Mouse (Mus musculus): ENCODE results near the gene Toe1. TPM values are rescaled to one million over a fixed set of nuclear protein-coding genes. Genes with fewer than 3 reads are reported as not detected.
"Not testable (repeated sequence)": the region's sequence is repeated elsewhere in the genome, so short reads cannot be mapped to it uniquely, and the experiment has no call there.

The Toe1 gene
- polyA plus RNA-seq (2012; ENCODE audit: insufficient read depth, insufficient read length, missing spikeins), result 6.0 and 7.8 TPM in 2 replicates

DNA sequence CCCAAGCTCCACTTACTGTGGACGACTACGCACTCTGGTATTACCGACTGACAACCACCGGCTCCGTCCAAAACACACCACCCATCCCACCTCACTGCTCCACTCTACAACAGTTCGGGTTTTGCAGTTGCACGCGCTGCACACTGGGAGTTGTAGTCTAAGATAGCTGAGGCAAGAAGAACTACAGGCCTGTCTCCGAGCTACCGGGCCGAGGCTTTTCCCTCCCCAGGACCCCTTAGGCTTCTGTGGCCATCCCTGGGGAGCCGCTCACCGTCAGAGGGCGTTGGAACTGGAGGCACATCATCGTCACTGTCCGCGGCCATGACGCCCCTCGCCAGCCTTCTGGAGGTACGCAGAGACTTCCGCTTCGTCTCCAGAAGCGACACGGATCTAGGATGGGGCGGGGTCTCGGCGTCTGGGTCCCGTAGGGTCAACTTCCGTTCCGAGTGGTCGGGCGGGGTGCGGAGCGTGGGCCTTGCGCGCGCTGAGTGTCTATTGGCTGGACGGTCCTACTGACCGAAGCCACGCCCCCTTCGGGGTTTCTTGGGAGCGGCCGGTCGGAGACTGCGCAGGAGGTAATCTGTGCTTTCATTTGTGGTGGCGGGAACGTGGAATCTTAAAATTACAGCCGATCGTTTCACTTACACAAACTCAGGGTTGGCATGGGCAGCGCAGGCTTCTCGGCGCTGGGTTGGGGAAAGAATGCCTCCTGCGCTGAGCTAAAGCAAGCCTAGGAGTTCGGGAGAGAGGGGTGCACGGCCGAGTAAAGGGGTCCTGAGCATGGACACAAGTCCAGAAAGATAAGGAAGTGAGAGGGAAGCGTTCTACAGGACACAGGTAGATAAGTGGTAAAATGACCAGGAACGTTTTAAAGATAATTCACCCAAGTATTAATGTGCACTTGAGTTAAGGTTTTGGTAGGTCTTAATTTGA lies at the start of gene Toe1, which contains the start of gene Mutyh:
TSS of gene Toe1 (minus strand) at position 444 of the 933 bp plus-strand sequence.
TSS of gene Mutyh (plus strand) at position 527 of the 933 bp plus-strand sequence.
- Histone ChIP-seq H3K27ac (replicated peaks; ENCODE audit: low read depth, low read length) (peak within 1 kb of the TSS; percentile 71), H3K4me3 (ENCODE audit: insufficient read depth, low read depth, low read length) (peak within 1 kb of the TSS; percentile 71), H3K4me1 (ENCODE audit: control insufficient read depth, insufficient read depth, insufficient read length, low read length) (no peaks in the 10 kb centered on the region)

DNA sequence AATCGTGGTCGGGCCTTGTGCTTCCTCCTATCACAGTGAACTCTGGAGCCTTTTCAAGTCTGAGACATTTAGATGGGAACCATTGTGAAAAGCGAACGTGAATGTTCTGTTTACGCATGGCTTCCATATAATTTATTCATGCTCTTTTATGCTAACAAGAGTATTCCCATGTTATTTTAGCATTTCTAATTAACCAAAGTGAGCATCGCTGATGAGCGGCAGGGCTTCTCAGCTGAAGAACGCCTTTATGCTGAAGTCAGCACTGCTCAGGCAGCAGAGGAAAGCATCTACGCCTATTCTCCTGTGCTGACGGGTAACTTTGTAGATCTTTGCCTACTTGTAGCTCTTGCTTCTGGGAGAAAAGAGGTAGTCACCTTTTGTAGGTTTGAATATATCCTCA lies 49.8 kb upstream of the Toe1 start:
- Histone ChIP-seq H3K4me1 (ENCODE audit: control insufficient read depth, insufficient read depth, insufficient read length, low read length) (no peaks in the 10 kb centered on the region), H3K27ac (replicated peaks; ENCODE audit: low read depth, low read length) (no peak overlapping the region), H3K4me3 (ENCODE audit: insufficient read depth, low read depth, low read length) (no peak overlapping the region)

DNA sequence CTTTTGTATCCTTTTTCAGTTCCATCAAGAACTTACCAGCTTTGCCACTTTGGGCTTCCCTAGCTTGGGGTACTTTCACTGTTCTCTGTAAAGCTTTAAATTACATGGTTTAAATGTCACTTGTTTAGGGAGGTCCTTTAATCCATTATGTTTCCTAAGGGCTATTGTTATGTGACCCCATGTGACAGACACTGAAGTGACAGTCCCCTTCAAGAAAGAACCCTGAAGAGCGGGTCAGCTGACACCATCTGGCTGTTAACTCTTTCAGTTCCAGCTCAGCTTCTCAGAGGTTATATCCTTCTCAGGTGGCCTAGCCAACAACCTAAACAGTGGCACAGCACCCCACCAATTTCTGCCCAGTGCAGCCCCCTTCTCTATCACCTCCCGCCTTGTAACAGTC lies 46.8 kb upstream of the Toe1 start:
- no peak overlapping the region for H3K27ac ChIP-seq (replicated peaks; ENCODE audit: low read depth, low read length)
- H3K4me1 ChIP-seq (ENCODE audit: control insufficient read depth, insufficient read depth, insufficient read length, low read length), result no peaks in the 10 kb centered on the region
- no peak overlapping the region for H3K4me3 ChIP-seq (ENCODE audit: insufficient read depth, low read depth, low read length)

DNA sequence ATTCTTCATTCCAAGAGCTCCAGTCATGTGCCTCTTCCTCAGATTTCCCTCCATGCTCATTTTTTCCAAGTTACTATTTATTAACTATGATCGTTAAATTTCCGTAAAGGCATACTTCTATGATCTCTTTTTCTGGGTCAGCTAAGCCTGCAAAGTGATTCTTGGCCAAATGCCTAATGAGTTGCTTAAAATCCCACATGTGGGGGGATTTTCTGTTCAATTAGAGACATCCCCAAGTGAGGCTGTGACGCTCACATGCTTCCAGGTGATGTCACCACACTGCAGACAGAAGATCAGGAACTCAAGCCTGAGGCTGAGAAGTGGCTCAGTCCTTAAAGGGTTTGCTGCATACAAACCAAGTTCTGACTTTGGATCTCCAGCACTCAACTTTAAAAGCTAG lies 42.5 kb upstream of the Toe1 start:
- Histone ChIP-seq H3K4me3 (ENCODE audit: insufficient read depth, low read depth, low read length) (no peak overlapping the region), H3K27ac (replicated peaks; ENCODE audit: low read depth, low read length) (no peak overlapping the region), H3K4me1 (ENCODE audit: control insufficient read depth, insufficient read depth, insufficient read length, low read length) (no peaks in the 10 kb centered on the region)

DNA sequence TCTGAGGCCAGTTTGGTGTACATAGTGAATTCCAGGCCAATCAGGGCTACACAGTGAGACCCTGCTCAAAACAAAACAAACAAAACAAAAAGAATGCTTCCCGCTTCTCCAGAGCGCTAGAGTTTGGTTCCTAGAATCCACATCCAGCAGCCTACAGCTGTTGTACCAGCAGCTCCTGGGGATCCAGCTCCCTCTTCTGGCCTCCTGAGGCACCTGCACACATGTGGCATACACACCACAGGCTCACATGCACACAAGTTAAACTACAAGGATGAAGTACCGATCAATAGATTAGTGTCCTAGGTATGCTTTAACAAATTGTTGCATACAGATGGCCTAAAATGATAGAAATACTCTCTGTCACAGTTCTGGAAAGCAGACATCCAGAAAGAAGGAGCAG lies 36.9 kb upstream of the Toe1 start:
- no peaks in the 10 kb centered on the region for H3K4me1 ChIP-seq (ENCODE audit: control insufficient read depth, insufficient read depth, insufficient read length, low read length)
- H3K27ac ChIP-seq (replicated peaks; ENCODE audit: low read depth, low read length), result no peak overlapping the region
- H3K4me3 ChIP-seq (ENCODE audit: insufficient read depth, low read depth, low read length), result no peak overlapping the region

DNA sequence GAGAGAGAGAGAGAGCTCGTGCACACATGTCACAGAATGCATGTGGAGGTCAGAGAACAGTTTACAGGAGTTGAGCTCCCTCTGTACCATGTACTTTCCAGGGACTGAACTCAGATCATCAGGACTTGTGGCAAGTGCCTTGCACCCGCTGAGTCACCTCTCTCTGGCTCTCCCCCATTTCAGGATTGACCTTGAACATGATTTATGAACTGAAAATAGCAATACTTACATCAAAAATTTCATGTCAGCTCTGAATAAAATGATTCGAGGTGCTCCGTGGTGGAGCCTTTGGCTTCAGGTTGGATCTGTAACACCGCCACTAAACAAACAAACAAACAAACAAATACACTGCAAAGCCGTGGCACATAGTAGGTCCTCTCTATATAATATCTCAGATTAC lies 33.4 kb upstream of the Toe1 start:
- Histone ChIP-seq H3K27ac (replicated peaks; ENCODE audit: low read depth, low read length) (no peak overlapping the region), H3K4me3 (ENCODE audit: insufficient read depth, low read depth, low read length) (no peak overlapping the region), H3K4me1 (ENCODE audit: control insufficient read depth, insufficient read depth, insufficient read length, low read length) (no peaks in the 10 kb centered on the region)

DNA sequence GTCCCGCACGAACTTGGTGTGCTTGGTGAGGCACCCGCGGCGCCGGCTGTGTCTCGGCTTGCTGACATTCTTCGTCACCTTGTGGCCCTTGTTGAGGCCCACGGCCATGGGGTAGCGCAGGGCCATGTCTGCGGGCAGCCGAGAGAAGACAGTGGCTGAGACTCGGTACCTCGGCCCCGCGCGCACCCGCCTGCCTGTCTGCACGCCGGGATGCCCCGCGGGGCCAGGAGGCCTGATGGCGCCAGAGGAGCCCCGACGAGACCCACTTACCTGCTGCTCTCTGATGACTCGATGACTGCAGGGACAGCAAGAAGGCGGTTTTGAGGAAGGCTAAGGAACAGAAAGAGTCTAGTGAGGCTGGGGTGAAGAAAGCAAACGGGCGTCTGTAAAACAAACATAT lies 32.7 kb upstream of the Toe1 start:
- H3K4me3 ChIP-seq (ENCODE audit: insufficient read depth, low read depth, low read length); H3K27ac ChIP-seq (replicated peaks; ENCODE audit: low read depth, low read length); H3K4me1 ChIP-seq (ENCODE audit: control insufficient read depth, insufficient read depth, insufficient read length, low read length): not testable (repeated sequence)

DNA sequence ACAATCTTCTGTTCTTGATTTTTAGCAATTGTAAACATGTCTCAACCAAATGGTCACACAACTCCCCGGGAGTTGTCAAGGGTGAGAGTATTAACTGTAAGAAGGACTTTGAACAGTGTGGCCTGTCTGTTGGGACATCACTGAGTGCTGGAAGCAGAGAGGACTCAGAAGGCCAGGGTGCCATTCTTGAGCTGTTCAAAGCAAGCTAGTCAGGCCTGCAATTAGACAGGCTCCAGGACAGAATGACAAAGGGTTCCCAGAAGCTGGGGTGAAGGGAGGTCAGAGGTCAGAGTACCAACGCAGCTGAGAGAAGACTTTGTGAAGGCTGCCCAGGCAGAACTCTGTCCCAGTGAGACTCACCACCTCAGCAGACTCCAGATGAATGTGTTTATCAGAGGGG lies 31.6 kb upstream of the Toe1 start:
- Histone ChIP-seq H3K4me3 (ENCODE audit: insufficient read depth, low read depth, low read length) (no peak overlapping the region), H3K27ac (replicated peaks; ENCODE audit: low read depth, low read length) (no peak overlapping the region), H3K4me1 (ENCODE audit: control insufficient read depth, insufficient read depth, insufficient read length, low read length) (no peaks in the 10 kb centered on the region)

DNA sequence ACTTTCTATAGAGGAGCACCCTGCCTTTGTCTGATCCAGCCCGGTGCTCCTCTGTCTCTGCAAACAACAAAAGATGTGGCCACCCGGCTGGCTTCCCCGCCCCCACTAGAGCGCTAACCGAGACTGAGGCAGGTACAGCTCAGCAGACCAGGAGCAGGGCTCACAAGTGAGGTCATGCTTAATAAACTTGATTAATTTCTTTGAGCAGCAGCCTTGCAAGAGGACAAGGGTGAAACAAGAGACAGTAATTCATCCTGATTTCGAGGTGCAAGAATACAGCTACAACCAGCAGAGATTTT lies 22.6 kb upstream of the Toe1 start:
- no peak overlapping the region for H3K27ac ChIP-seq (replicated peaks; ENCODE audit: low read depth, low read length)
- no peaks in the 10 kb centered on the region for H3K4me1 ChIP-seq (ENCODE audit: control insufficient read depth, insufficient read depth, insufficient read length, low read length)
- no peak overlapping the region for H3K4me3 ChIP-seq (ENCODE audit: insufficient read depth, low read depth, low read length)

DNA sequence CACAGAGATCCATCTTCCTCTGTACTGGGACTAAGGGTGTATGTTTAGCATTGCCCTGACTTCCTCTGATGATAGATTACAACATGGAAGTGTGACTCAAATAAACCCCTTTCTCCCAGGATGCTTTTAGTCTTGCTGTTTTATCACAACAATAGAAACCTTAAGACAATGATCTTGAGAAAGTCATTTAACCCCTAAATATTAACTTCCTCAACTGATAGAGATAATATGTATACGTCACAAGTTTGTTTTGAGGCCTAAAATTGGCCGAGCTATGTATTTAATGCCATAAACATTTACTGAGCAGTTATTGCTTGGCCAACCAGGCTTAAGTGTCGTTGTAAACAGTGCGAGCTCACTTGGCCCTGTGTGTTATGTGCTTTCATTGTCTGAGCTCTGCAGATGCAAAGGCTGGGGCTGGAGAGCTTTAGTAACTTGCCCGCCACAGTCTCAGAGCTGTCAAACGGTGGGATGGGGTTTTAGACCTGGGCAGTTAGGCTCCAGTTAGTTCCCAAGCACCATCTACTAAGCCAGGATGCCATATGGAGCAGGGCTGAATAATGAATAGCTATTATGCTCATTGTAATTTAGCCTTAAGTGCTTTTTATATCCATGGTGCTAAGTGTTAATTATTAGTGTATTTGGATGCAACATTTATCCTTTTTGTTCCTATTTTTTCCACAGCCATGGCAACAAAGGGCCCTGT lies 22.1 kb upstream of the Toe1 start:
- no peak overlapping the region for H3K4me3 ChIP-seq (ENCODE audit: insufficient read depth, low read depth, low read length)
- H3K4me1 ChIP-seq (ENCODE audit: control insufficient read depth, insufficient read depth, insufficient read length, low read length), result no peaks in the 10 kb centered on the region
- no peak overlapping the region for H3K27ac ChIP-seq (replicated peaks; ENCODE audit: low read depth, low read length)

DNA sequence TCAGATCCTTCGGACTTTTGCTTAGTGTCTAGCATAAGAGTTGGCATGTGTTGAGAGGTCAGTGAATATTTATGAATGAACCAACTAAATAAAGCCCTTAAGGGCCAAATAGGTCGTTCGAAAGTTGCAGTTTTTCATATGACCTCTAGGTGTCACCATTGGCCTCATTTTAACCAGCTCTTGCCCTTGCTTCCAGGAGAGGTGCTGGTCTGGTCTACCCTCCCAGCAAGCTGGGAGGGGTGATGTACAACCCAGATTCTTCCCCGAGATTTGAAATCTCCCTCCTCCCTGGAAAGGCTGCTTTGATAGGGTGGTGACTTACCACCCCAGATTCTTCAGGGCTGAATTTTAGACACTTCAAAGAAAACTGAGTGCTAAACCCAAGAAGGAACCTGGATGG lies 20.4 kb upstream of the Toe1 start:
- H3K27ac ChIP-seq (replicated peaks; ENCODE audit: low read depth, low read length), result no peak overlapping the region
- no peak overlapping the region for H3K4me3 ChIP-seq (ENCODE audit: insufficient read depth, low read depth, low read length)
- H3K4me1 ChIP-seq (ENCODE audit: control insufficient read depth, insufficient read depth, insufficient read length, low read length), result no peaks in the 10 kb centered on the region

DNA sequence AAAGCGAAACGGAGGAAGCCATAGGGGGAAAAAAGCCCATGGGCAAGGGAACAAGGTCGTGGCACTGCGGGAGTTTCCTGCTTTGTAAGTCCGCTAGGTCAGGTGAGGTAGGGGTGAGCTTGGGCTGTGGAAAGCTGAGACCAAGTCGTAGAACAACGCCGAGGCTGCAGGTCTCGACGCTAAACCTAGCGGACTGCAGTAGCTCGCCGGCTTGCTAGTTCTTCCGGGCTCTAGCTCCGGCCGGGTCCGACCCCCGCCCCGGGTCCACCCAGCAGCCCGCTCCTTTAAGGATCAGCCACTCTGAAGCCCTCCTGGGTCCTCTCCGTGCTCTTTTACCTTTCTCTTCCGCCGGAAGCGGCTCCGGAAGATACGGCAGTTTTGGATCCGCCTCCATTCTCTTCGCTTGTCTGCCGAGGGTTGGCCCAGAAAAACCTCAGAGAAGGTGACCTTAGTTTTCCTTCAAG lies 17.1 kb upstream of the Toe1 start:
- Histone ChIP-seq H3K27ac (replicated peaks; ENCODE audit: low read depth, low read length) (peak overlapping the region; percentile 97), H3K4me1 (ENCODE audit: control insufficient read depth, insufficient read depth, insufficient read length, low read length) (no peaks in the 10 kb centered on the region; the same call in none of the 2 replicates), H3K4me3 (ENCODE audit: insufficient read depth, low read depth, low read length) (peak overlapping the region; percentile 70)

DNA sequence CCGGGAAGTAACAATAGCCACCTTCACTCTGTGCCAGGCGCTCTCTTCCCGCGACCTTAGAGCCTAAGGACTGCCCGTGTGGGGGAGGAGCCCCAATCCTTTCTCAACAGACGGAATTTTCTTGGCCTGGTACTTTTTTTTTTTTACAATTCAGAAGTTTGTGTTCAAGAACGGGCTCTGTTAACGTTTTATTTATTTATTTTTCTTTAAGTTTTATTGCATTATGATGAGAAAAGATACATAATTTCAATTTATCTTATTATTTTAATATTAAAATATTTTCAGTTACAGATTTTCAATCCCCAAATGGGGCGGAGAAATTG lies 14.2 kb upstream of the Toe1 start, which contains the start of gene Hpdl:
TSS of gene Hpdl (minus strand) at position 14 of the 323 bp plus-strand sequence.
- H3K4me1 ChIP-seq (ENCODE audit: control insufficient read depth, insufficient read depth, insufficient read length, low read length), result no peaks in the 10 kb centered on the region; the same call in none of the 2 replicates

DNA sequence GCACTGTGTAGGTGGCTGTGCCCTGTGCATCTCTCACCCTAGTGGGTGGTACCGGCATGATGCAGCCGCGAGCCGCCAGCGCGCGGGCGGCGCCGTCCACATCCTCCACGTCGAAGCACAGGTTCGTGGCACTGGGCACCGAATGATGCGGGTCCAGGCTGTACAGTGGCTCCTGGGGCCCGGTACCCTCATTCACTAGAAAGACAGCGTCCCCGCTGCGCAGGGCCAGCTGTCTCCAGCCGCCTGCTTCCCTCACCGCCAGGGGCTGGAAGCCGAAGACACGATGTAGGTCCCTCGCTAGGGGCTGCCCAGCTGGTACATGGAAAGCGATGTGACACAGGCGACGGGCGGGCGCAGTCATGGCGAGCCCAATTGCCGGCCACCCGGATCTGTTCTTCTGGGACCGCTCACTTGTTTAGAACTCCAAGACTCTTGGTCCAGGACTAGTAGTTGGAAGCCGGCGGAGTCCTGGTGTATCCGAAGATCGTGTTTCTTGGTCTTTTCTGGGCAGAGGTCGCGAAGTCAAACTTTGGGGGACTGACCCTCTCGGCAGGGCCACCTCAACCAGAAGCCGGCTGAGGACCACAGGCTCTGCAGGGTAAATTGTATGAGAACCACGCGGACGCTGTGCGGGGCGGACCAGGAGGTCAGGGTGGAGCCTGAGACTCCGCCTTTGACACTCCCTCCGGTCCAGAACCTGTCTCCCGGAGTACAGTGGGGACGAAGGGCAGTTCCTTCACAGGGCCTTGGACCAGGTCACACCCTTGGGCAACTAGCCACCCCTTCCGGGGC lies 13.7 kb upstream of the Toe1 start:
- no peak overlapping the region for H3K27ac ChIP-seq (replicated peaks; ENCODE audit: low read depth, low read length)
- peak overlapping the region; percentile 63 for H3K4me3 ChIP-seq (ENCODE audit: insufficient read depth, low read depth, low read length)
- H3K4me1 ChIP-seq (ENCODE audit: control insufficient read depth, insufficient read depth, insufficient read length, low read length), result no peaks in the 10 kb centered on the region; the same call in none of the 2 replicates

More for the DNA sequence above, 14.2 kb upstream of the Toe1 start, which contains the start of gene Hpdl:
- H3K4me3 ChIP-seq (ENCODE audit: insufficient read depth, low read depth, low read length), result peak within 1 kb of the TSS; percentile 63
- H3K27ac ChIP-seq (replicated peaks; ENCODE audit: low read depth, low read length), result peak within 1 kb of the TSS; percentile 95
